Mouse (Mus musculus) C2C12 (cell line): ENCODE data around the gene Actc1. TPM values are rescaled to one million over a fixed set of nuclear protein-coding genes. Genes with fewer than 3 reads are reported as not detected.

ENCODE experiments used
- H3K27me3 ChIP-seq: one replicate; pipeline ENCODE4 v1.6.1; 2011; ENCODE audit not compliant: control insufficient read depth, insufficient read depth, insufficient read length
- H3K36me3 ChIP-seq: one replicate; pipeline ENCODE4 v1.6.1; 2011; ENCODE audit not compliant: control insufficient read depth, insufficient read depth
- H3K4me3 ChIP-seq: one replicate; pipeline ENCODE4 v1.5.1; 2011; ENCODE audit warnings: mild to moderate bottlenecking, control low read depth; ENCODE audit not compliant: poor library complexity, insufficient read depth, severe bottlenecking
- H3K79me2 ChIP-seq: one replicate; pipeline ENCODE4 v1.6.1; 2011; ENCODE audit not compliant: control insufficient read depth, insufficient read depth
- H3K79me3 ChIP-seq: one replicate; pipeline ENCODE4 v1.6.1; 2011; ENCODE audit warnings: low read depth, control low read depth
- H3ac ChIP-seq: one replicate; pipeline ENCODE3; 2011; ENCODE audit warnings: low read depth; ENCODE audit not compliant: control insufficient read depth, insufficient read length
- CEBPB ChIP-seq: IDR thresholded peaks from one replicate; pipeline ENCODE4 v1.6.1; 2011; ENCODE audit warnings: low read depth, mild to moderate bottlenecking, control low read depth, moderate library complexity
- CTCF ChIP-seq: IDR thresholded peaks from one replicate; pipeline ENCODE4 v1.5.1; 2011; ENCODE audit not compliant: control insufficient read depth, insufficient read depth, insufficient read length
- FOSL1 ChIP-seq: IDR thresholded peaks from one replicate; pipeline ENCODE4 v1.8.0; 2011; ENCODE audit warnings: mild to moderate bottlenecking, low read length; ENCODE audit not compliant: poor library complexity, insufficient read depth, severe bottlenecking
- MAX ChIP-seq: IDR thresholded peaks from one replicate; pipeline ENCODE4 v1.6.1; 2011; ENCODE audit warnings: mild to moderate bottlenecking, control low read depth
- MYOD1 ChIP-seq: IDR thresholded peaks from one replicate; pipeline ENCODE4 v1.6.1; 2011; ENCODE audit warnings: low read depth; ENCODE audit not compliant: control insufficient read depth, insufficient read length
- MYOG ChIP-seq: IDR thresholded peaks from one replicate; pipeline ENCODE4 v1.6.1; 2011; ENCODE audit not compliant: control insufficient read depth, insufficient read length; ENCODE audit errors: extremely low read depth
- USF1 ChIP-seq: IDR thresholded peaks from one replicate; pipeline ENCODE4 v1.6.1; 2011; ENCODE audit warnings: low read depth, mild to moderate bottlenecking, control low read depth, moderate library complexity
- polyA plus RNA-seq: library from polyadenylated mRNA; unstranded; fragments of >200 nt; fragmentation: generic; extraction: Trizol; gene quantifications from one replicate; pipeline ENCODE4 v1.2.1, GENCODE M21; 2012; ENCODE audit warnings: missing spikeins

The Actc1 gene
- polyA plus RNA-seq, 1 experiment: 8.0 TPM

DNA sequence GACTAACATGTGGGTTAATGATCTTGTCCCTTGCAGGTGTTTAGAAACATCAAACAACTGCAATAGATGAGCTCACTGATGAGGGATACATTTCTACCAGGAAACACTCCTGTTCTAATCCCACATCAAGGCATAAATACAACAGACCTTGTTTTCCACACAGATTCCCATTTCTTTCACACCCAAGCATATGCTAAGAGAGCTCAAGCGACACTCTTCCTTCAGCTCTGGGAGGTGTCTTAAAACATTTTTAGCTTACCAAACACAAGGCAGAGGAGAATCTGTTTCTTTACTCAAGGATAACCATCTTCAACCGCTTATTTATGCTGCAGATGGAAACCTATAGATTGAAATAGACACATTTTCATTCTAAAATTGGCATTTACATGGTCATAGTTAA, 45.0 kb downstream of the Actc1 start:
- Histone ChIP-seq H3K27me3 (peaks cover 19% of the 10 kb centered on the region), H3K79me2 (no peaks in the 10 kb centered on the region), H3K79me3 (no peaks in the 10 kb centered on the region), H3K4me3 (no peak overlapping the region), H3ac (no peak overlapping the region), H3K36me3 (no peaks in the 10 kb centered on the region)
- no peak for TF ChIP-seq MYOD1

DNA sequence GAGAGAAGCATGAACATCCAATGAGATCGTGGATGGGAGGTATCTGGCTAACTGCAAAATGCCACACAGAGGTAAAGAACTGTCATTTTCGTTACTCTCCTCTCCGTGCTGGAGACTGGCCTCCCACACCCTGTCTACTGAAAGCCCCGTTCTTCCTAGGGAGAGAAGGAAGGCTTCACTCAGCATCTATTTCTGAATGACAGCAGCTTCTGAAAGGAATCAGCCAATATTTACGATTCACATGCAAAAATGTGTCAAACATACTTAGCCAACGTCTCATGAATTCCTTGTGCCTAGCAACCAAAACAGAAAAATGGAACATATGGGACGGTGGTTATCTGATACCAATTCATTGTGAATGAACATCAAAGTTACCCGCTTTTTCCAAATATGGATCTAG, 55.9 kb downstream of the Actc1 start:
- Histone ChIP-seq H3K36me3 (no peaks in the 10 kb centered on the region), H3K79me2 (no peaks in the 10 kb centered on the region), H3ac (no peak overlapping the region), H3K27me3 (peaks cover 16% of the 10 kb centered on the region), H3K4me3 (no peak overlapping the region), H3K79me3 (no peaks in the 10 kb centered on the region)
- no peak for TF ChIP-seq USF1
- TF ChIP-seq MAX: no peak
- TF ChIP-seq CEBPB: no peak
- no peak for TF ChIP-seq FOSL1
- no peak for TF ChIP-seq CTCF
- no peak for TF ChIP-seq MYOG
- TF ChIP-seq MYOD1: no peak

Other genes with a start within 250 kb of the Actc1 start
- 0.05 TPM for gene Scg5, start 224.4 kb downstream of the Actc1 start, polyA plus RNA-seq
- gene Arhgap11a, start 204.9 kb downstream of the Actc1 start, polyA plus RNA-seq: 12.4 TPM
- gene Gjd2, start 39.9 kb downstream of the Actc1 start, polyA plus RNA-seq: not detected
- gene Aqr, start 133.5 kb upstream of the Actc1 start, polyA plus RNA-seq: 15.2 TPM
- 1.7 TPM for gene Zfp770, start 147.9 kb upstream of the Actc1 start, polyA plus RNA-seq